Mouse (Mus musculus) myocyte (in vitro differentiated cells): ENCODE results near the gene Prkca. TPM values are rescaled to one million over a fixed set of nuclear protein-coding genes. Genes with fewer than 3 reads are reported as not detected.

Source experiments
- H3K27me3 ChIP-seq: one replicate; pipeline ENCODE4 v1.6.1; 2011; ENCODE audit not compliant: control insufficient read depth, insufficient read depth, insufficient read length
- H3K36me3 ChIP-seq: one replicate; pipeline ENCODE4 v1.6.1; 2011; ENCODE audit not compliant: control insufficient read depth, insufficient read depth
- H3K4me2 ChIP-seq: one replicate; pipeline ENCODE4 v1.6.1; 2011; ENCODE audit warnings: low read depth, control low read depth
- H3K4me3 ChIP-seq: one replicate; pipeline ENCODE4 v1.5.1; 2011; ENCODE audit warnings: mild to moderate bottlenecking, control low read depth, moderate library complexity
- H3K79me2 ChIP-seq: one replicate; pipeline ENCODE4 v1.6.1; 2011; ENCODE audit not compliant: control insufficient read depth, insufficient read depth
- H3ac ChIP-seq: one replicate; pipeline ENCODE4 v1.6.1; 2011; ENCODE audit not compliant: control insufficient read depth, insufficient read length
- CEBPB ChIP-seq: IDR thresholded peaks from 2 replicates; pipeline ENCODE4 v1.6.1; 2011; ENCODE audit warnings: mild to moderate bottlenecking, moderate library complexity; ENCODE audit not compliant: poor library complexity, insufficient read depth, severe bottlenecking
- E2F4 ChIP-seq: IDR thresholded peaks from one replicate; pipeline ENCODE4 v1.6.1; 2011; ENCODE audit warnings: mild to moderate bottlenecking, control low read depth, moderate library complexity; ENCODE audit not compliant: insufficient read depth
- MAX ChIP-seq: IDR thresholded peaks from one replicate; pipeline ENCODE4 v1.6.1; 2011; ENCODE audit warnings: low read depth, mild to moderate bottlenecking, control low read depth
- MYOD1 ChIP-seq, 3 experiments: IDR thresholded peaks; one replicate each; pipeline ENCODE4 v1.6.1; 2011; ENCODE audit warnings: control low read depth in 2 of 3, low read depth in 2 of 3, mild to moderate bottlenecking in 2 of 3, moderate library complexity in 1 of 3; ENCODE audit not compliant: insufficient read length in 2 of 3, control insufficient read depth in 1 of 3
- POLR2AphosphoS2 ChIP-seq: IDR thresholded peaks from one replicate; pipeline ENCODE4 v1.6.1; 2011; ENCODE audit warnings: low read depth, control low read depth; ENCODE audit not compliant: insufficient read length
- REST ChIP-seq: IDR thresholded peaks from one replicate; pipeline ENCODE4 v1.6.1; 2011; ENCODE audit warnings: mild to moderate bottlenecking, control low read depth, moderate library complexity; ENCODE audit not compliant: insufficient read depth, insufficient read length
- TCF12 ChIP-seq: IDR thresholded peaks from one replicate; pipeline ENCODE4 v1.6.1; 2011; ENCODE audit warnings: mild to moderate bottlenecking, control low read depth; ENCODE audit not compliant: poor library complexity, insufficient read depth, severe bottlenecking
- TCF3 ChIP-seq: IDR thresholded peaks from one replicate; pipeline ENCODE4 v1.6.1; 2011; ENCODE audit warnings: low read depth, control low read depth; ENCODE audit not compliant: insufficient read length
- USF1 ChIP-seq: IDR thresholded peaks from one replicate; pipeline ENCODE4 v1.6.1; 2011; ENCODE audit warnings: low read depth, mild to moderate bottlenecking, control low read depth, moderate library complexity
- polyA plus RNA-seq: library from polyadenylated mRNA; unstranded; fragments of >200 nt; fragmentation: generic; extraction: Trizol; gene quantifications from one replicate; pipeline ENCODE4 v1.2.1, GENCODE M21; 2012; ENCODE audit warnings: missing spikeins

The Prkca gene
- polyA plus RNA-seq, 1 experiment = 15.3 TPM

- TF ChIP-seq USF1 (no peak), E2F4 (no peak), TCF12 (no peak)
- Histone ChIP-seq H3ac (no peak overlapping the region), H3K4me3 (no peak overlapping the region), H3K4me2 (no peak overlapping the region), H3K79me2 (no peaks in the 10 kb centered on the region), H3K27me3 (no peaks in the 10 kb centered on the region), H3K36me3 (no peaks in the 10 kb centered on the region)
Observed at GRCm38 (mm10) chr11:107931721-107932120, 412.0 kb downstream of the Prkca start.

- Histone ChIP-seq H3K4me2 (no peak overlapping the region), H3K27me3 (no peaks in the 10 kb centered on the region), H3K36me3 (no peaks in the 10 kb centered on the region), H3ac (no peak overlapping the region), H3K4me3 (no peak overlapping the region), H3K79me2 (no peaks in the 10 kb centered on the region)
- TF ChIP-seq USF1 (no peak), MYOD1 (IDR thresholded peaks at IDR 0.05; ENCODE audit: control insufficient read depth in 1 of 3, insufficient read length in 2 of 3, low read depth in 2 of 3) (no peak), POLR2AphosphoS2 (no peak)
Observed at GRCm38 (mm10) chr11:107931288-107931687, 412.4 kb downstream of the Prkca start.

- Histone ChIP-seq H3K36me3 (no peaks in the 10 kb centered on the region), H3K4me2 (no peak overlapping the region), H3K79me2 (no peaks in the 10 kb centered on the region), H3K4me3 (no peak overlapping the region), H3ac (no peak overlapping the region), H3K27me3 (no peaks in the 10 kb centered on the region)
- no peak for TF ChIP-seq TCF3
Observed at GRCm38 (mm10) chr11:107929712-107930111, 414.0 kb downstream of the Prkca start.

GRCm38 (mm10) chr11:107919852-107920508 is 423.7 kb downstream of the Prkca start:
- TF ChIP-seq USF1 (no peak), REST (peak; percentile 77)
- Histone ChIP-seq H3ac (no peak overlapping the region), H3K27me3 (peaks cover 12% of the 10 kb centered on the region), H3K79me2 (no peaks in the 10 kb centered on the region), H3K4me3 (no peak overlapping the region), H3K36me3 (no peaks in the 10 kb centered on the region), H3K4me2 (no peak overlapping the region)

GRCm38 (mm10) chr11:107917721-107918235 is 425.9 kb downstream of the Prkca start:
- no peak for TF ChIP-seq TCF3
- TF ChIP-seq MAX = no peak
- no peak for TF ChIP-seq MYOD1 (IDR thresholded peaks at IDR 0.05; ENCODE audit: control insufficient read depth in 1 of 3, insufficient read length in 2 of 3, low read depth in 2 of 3)
- no peak for TF ChIP-seq REST
- TF ChIP-seq USF1 = no peak
- no peak for TF ChIP-seq CEBPB
- no peak for TF ChIP-seq TCF12
- no peak overlapping the region for H3K4me2 ChIP-seq
- no peaks in the 10 kb centered on the region for H3K36me3 ChIP-seq
- H3K79me2 ChIP-seq = no peaks in the 10 kb centered on the region
- peaks cover 29% of the 10 kb centered on the region for H3K27me3 ChIP-seq
- no peak overlapping the region for H3ac ChIP-seq
- no peak overlapping the region for H3K4me3 ChIP-seq

- TF ChIP-seq USF1 (no peak), TCF3 (no peak), POLR2AphosphoS2 (no peak), REST (no peak), TCF12 (no peak), MYOD1 (IDR thresholded peaks at IDR 0.05; ENCODE audit: control insufficient read depth in 1 of 3, insufficient read length in 2 of 3, low read depth in 2 of 3) (no peak), E2F4 (no peak)
- Histone ChIP-seq H3K79me2 (no peaks in the 10 kb centered on the region), H3ac (no peak within 1 kb of the TSS), H3K4me2 (no peak within 1 kb of the TSS), H3K4me3 (no peak within 1 kb of the TSS), H3K27me3 (peaks cover 40% of the 10 kb centered on the region), H3K36me3 (no peaks in the 10 kb centered on the region)
Observed at GRCm38 (mm10) chr11:107914634-107915226, 429.0 kb downstream of the Prkca start, which contains the start of gene Cacng5. Gene Cacng5 (minus strand): TSS chr11:107915055.
